Mouse (Mus musculus) left cerebral cortex, adult 11 months (tissue): ENCODE measurements around the gene Cyp20a1.

ENCODE experiments used
- DNase-seq: peaks from one replicate; pipeline ENCODE4 v3.0.0; 2022; ENCODE audit warnings: low spot score

Cyp20a1 gene

DNA sequence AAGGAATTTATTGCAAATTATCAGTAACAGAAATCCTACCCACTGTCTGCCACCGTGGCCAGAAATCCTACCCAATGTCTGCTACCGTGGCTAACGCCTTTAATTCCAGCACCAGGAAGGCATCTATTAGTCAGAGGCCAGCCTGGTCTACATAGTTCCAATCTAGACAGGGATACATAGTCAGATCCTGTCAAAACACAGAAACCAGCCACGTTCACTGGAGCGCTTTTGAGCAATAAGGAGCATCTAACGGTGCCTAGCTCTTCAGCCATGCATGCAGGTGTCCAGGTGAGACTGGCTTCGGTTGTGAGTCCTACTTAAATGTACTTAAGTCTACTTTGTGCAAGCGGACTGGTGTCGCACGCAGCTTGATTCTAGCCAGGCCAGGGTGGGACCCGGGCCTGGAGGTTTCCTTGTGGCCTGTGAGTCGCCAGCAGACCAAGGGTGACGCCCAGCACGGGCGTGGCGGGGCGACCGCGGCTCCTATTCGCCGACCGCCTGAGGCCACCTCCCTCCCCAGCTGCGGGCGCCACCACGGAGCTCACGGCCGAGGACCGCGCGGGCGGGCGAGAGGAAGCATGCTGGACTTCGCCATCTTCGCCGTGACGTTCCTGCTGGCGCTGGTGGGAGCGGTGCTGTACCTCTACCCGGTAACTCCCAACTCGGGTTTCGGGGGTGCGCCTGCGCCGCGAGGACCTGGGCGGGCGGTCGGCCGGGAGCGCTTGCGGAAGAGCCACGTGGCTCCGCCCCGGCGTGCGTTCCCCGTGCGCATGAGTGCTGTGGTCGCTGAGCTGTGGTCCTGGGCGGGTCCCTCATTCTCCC is at the start of gene Cyp20a1:
Cyp20a1 (plus strand) TSS at position 516 of the 822 bp plus-strand sequence.
- DNase-seq = peak; percentile 87

GRCm38 (mm10) chr1:60293921-60294320 is 49.2 kb upstream of the Cyp20a1 start:
- no peak for DNase-seq

- no peak for DNase-seq
Observed at GRCm38 (mm10) chr1:60343630-60344455, 720 bp downstream of the Cyp20a1 start.

DNA sequence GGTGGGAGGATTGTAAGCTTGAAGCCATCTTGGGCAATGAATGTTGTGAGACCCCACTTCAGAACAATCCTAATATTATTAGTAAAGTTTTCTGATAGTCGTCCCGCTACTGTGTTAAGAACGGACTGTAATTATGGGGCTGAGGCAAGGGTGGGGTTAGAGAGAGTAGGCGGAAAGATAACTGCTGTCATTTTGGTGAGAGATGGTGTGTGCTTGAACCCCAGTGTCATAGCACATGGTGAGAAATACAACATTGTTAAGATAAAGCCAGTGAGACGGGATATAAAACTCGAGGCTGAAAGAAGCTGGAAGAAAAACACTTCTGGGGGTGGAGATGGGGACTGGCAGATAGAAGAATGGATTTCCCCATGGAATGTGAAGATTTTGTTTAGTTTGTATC is 1.5 kb downstream of the Cyp20a1 start:
- DNase-seq = no peak

DNA sequence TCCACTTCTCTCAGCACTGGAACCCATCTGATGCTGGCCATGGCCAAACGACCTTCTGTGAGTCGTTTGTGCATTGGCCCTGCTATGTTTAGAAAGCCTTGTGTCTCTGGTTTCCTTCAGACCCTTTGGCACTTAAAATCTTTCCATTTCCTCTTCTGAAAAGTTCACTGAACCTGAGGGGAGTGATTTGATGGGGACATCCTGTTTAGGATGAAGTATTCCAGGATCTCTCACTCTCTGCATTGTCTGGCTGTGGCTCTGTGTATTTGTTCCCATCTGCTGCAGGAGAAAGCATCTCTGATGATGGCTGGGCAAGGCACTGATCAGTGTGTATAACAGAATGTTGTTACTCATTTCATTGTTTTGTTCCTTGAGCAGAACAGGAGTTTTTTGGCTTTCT is 2.6 kb downstream of the Cyp20a1 start:
- DNase-seq = no peak

GRCm38 (mm10) chr1:60352786-60353185 is 9.7 kb downstream of the Cyp20a1 start:
- no peak for DNase-seq

GRCm38 (mm10) chr1:60361626-60362025 is 18.5 kb downstream of the Cyp20a1 start:
- no peak for DNase-seq

GRCm38 (mm10) chr1:60376556-60376955 is 33.4 kb downstream of the Cyp20a1 start:
- DNase-seq = no peak

- no peak for DNase-seq
Observed at GRCm38 (mm10) chr1:60381910-60382309, 38.8 kb downstream of the Cyp20a1 start.

DNA sequence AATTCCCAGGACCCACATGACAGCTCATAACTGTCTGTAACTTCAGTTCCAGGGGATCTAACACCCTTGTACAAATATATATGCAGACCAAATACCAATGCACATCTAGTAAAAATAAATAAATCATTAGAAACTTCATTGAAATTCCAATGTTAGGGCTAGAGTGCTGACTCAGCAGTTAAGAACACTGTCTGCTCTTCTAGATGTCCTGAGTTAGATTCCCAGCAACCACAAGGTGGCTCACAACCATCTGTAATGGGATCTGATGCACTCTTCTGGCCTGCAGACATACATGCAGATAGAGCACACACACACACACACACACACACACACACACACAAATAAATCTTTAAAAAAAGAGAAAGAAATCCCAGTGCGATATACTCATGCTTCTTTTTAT is 61.7 kb downstream of the Cyp20a1 start:
- DNase-seq = no peak

DNA sequence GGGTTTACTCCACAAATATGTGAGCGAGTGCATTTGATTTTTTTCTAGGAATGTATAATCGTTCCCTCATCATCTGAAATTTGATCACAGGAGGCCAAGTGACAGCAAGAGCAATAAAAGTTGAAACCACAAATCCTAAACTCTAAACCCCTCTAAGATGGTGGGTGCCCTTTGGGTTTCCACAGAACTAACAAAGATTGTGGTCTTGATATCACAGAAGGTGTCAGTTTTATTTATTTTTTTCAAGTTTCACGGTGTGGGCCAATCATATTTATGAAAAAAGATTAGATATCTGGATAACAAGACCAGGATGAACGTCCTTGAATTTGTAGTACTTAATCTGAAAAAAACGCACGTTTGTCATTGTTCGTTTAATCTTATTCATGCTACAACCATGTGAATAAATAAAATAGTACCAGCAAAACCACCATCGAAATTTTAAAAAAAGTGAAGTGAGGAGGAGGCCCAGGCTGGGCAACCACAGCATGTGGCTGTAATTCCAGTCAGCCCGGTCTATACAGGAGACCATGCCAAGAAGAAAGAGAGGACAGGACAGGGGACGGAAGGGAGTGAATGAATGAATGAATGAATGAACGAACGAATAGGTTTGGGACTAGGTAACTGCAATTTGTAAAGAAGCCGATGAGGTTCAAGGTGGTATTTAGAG is 65.5 kb downstream of the Cyp20a1 start:
- no peak for DNase-seq

DNA sequence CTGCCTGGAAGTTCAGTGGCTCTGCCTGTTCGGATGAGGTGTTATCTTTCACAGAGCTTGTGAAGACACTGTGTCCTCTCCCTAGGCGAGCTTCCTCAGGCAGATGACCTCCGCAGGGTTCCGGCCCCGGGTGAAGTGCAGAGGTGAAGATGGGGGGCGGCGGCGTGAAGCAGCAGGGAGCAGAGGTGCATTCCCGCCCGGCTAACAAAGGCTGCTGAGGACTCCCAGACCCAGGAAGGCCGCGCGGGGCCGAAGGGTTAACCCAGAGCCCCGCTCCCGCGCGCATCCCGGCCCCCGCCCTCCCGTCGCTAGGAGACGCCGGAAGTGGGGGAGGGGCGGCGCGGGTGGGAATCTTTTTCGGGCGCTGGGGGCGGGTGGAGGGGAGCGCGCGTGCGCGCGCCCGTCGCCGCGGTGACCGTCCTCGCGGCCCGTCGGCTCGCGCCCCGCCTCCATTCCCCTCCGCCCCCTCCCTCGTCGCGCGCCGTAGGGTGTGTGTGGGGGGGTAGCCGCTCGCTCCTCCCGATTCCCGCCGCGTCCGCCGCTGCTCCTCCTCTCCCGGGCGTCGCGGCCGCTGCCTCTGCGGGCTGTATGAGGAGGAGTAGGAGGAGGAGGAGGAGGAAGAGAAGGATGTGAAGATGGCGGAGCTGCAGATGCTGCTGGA is 66.2 kb downstream of the Cyp20a1 start, which contains the start of gene Abi2:
Abi2 (plus strand) TSS at position 452 of the 661 bp plus-strand sequence.
- peak; percentile 84 for DNase-seq

GRCm38 (mm10) chr1:60409928-60410817 is 67.0 kb downstream of the Cyp20a1 start:
- DNase-seq = peak; percentile 32

GRCm38 (mm10) chr1:60416724-60417123 is 73.6 kb downstream of the Cyp20a1 start:
- no peak for DNase-seq

DNA sequence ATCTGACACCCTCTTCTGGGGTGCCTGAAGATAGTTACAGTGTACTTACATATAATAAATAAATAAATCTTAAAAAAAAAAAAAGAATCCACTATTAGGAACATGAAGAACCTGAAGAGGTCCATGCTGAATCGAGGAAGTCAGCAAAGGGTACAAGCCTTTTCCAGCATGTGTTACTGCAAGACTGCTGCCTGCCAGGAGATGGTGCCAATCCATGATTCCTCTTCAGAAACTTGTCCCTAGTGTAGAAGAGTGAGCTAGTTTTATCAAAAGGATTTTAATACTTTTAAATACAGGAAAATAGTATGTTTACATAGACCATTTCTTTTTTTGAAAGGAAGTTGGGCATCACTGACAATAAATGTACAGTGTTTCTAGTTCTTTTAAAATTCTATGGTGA is 80.8 kb downstream of the Cyp20a1 start:
- no peak for DNase-seq

DNA sequence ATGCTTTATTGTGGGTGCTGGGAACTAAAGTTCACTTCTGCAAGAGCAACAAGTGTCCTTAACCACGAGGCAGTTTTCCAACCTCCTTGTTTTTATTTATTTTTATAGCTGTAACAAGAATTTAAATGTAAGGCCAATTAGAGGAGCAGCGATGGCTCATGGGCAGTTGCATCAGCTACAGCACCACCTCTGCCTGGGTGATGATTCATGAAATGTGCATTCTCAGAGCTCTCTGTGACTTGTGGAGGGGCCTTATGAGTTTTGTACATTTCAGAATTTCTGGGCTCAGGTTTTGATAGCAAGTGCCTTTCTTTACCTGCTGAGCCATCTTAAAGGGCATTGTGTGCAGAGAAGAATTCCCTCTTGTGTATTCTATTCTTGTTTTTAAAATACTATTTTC is 85.2 kb downstream of the Cyp20a1 start:
- DNase-seq = no peak

DNA sequence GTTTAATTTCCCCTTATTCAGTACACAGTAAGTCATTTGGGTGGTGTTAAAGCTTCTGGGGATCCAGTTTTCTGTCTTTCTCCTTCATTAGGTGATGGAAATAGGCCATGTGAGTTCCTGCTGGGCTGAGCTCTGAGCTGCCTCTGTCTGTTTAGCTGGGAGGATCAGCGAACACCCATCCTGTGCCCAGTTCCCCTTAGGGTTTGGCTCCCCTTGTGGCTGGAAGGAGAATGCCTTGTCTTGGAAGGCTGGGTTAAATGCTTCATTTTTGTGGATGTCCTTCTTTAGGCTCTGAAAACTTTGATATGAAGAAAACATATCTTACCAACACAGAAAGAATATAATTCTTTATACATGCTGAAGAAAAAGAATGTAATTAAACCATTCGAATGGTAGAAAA is 85.8 kb downstream of the Cyp20a1 start:
- no peak for DNase-seq

GRCm38 (mm10) chr1:60431531-60431930 is 88.4 kb downstream of the Cyp20a1 start:
- DNase-seq = no peak

DNA sequence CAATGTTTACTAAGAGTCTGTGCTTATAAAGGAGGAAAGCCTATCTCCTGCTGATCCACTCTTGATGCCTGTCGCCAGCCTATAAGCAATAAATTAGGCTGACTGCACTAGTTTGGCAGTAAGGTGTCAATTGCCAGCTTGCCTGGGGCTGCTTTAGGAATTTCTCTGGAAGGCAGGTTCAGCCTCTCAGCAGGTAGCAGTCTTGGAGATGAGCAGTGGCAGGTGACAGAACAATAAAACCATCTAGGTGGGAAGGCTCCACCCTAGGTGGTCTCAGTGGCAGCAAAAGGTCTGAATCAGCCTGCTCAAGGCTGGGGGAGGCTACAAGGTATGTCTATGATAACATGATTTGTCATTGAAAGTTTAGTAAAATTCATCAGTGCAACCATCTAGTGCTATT is 89.4 kb downstream of the Cyp20a1 start:
- DNase-seq = no peak
